Mouse (Mus musculus) embryonic fibroblast, embryonic 13.5 days (primary cell): ENCODE measurements around the gene Tmem200b.

Source experiments
- CTCF ChIP-seq: IDR thresholded peaks from 2 replicates; pipeline ENCODE4 v1.5.1; 2011; ENCODE audit warnings: mild to moderate bottlenecking, control low read depth, low read length, moderate library complexity, borderline replicate concordance; ENCODE audit not compliant: insufficient read depth
- POLR2A ChIP-seq: IDR thresholded peaks from 2 replicates; pipeline ENCODE4 v1.6.1; 2011; ENCODE audit warnings: low read depth, mild to moderate bottlenecking, control low read depth, low read length, moderate library complexity

- TF ChIP-seq CTCF (no peak), POLR2A (no peak)
These were observed 33.0 kb upstream of the Tmem200b start for GRCm38 (mm10) chr4:131888564-131888963.
